18 mouse cellular contexts compared by ENCODE assay signal in genomic region chr17:5750278-5750677, GRCm38 (mm10).
A peak's percentile ranks its signal among the peaks of the same experiment; 100 is the strongest.
DNase-seq lines count a peak whose midpoint lies in the region; ATAC-seq and TF ChIP-seq lines count a peak whose summit lies in the region.
"Had no signal": no experiment of that assay in that cellular context is flagged by ENCODE, and none has a peak within 500 bp of the region (broad histone marks: within the 10 kb centered on the region; RNA-seq: fewer than 3 reads in every experiment).

No protein-coding gene starts in this region.

- no peaks in the 10 kb centered on the region for H3K9me3 ChIP-seq in liver, embryonic 12.5 days (replicated peaks)
- H3K9me3 ChIP-seq in liver, postnatal 0 days (ENCODE audit: low read length), result no peaks in the 10 kb centered on the region
- H3K9me3 ChIP-seq: embryonic facial prominence, embryonic 13.5 days; embryonic facial prominence, embryonic 15.5 days; forebrain, embryonic 10.5 days; forebrain, embryonic 12.5 days had no signal

- peak; percentile 63 for DNase-seq in liver, adult 2 months (ENCODE audit: extremely low read depth, low read depth, low spot score)
- DNase-seq in liver, postnatal 0 days, result no peak
- no peak for DNase-seq in liver
- DNase-seq: adrenal gland, adult 2 months; adrenal gland, postnatal 10 days; adrenal gland, postnatal 25 days; cerebellum, adult 18-20 months; cerebellum, postnatal 14 days; cerebellum, postnatal 36 days; embryo, embryonic 11 days had no signal

- ATAC-seq in liver, embryonic 12.5 days, result no peak
- ATAC-seq in liver, postnatal 0 days, result peak; percentile 84
- ATAC-seq: forebrain, embryonic 14.5 days; forebrain, embryonic 16.5 days had no signal

- no peaks in the 10 kb centered on the region for H3K79me2 ChIP-seq in liver, adult 2 months (ENCODE audit: control insufficient read depth, insufficient read depth, low read length)

- TF ChIP-seq CTCF in liver, adult 2 months (IDR thresholded peaks at IDR 0.05; ENCODE audit: low read depth, low read length), result no peak
- no peak for TF ChIP-seq CTCF in liver, postnatal 0 days (IDR thresholded peaks at IDR 0.05; ENCODE audit: low read depth)

- H3K4me3 ChIP-seq in liver, adult 2 months (ENCODE audit: insufficient read depth, low read depth, low read length), result no peak overlapping the region
- no peak overlapping the region for H3K4me3 ChIP-seq in liver, embryonic 12.5 days
- no peak overlapping the region for H3K4me3 ChIP-seq in liver, postnatal 0 days (ENCODE audit: low read depth, low read length)
- H3K4me3 ChIP-seq: embryonic facial prominence, embryonic 13.5 days; embryonic facial prominence, embryonic 15.5 days; erythroblast, embryonic 14.5 days; forebrain, embryonic 10.5 days; forebrain, embryonic 12.5 days had no signal

- H3K4me1 ChIP-seq in liver, adult 2 months (ENCODE audit: control insufficient read depth, insufficient read depth, low read length), result peaks cover 20% of the 10 kb centered on the region
- peaks cover 13% of the 10 kb centered on the region for H3K4me1 ChIP-seq in liver, embryonic 12.5 days
- H3K4me1 ChIP-seq in liver, postnatal 0 days (ENCODE audit: insufficient read depth), result peaks cover 24% of the 10 kb centered on the region

- no peak overlapping the region for H3K9ac ChIP-seq in liver, adult 2 months (ENCODE audit: low read depth, low read length)
- H3K9ac ChIP-seq in liver, embryonic 12.5 days, result no peak overlapping the region
- H3K9ac ChIP-seq in liver, postnatal 0 days (replicated peaks), result no peak overlapping the region
- H3K9ac ChIP-seq: embryonic facial prominence, embryonic 13.5 days; embryonic facial prominence, embryonic 15.5 days; forebrain, embryonic 12.5 days had no signal

- no peak for TF ChIP-seq EP300 in liver, postnatal 0 days (IDR thresholded peaks at IDR 0.05; ENCODE audit: low read depth)

- no peak overlapping the region for H3K4me2 ChIP-seq in liver, embryonic 12.5 days
- H3K4me2 ChIP-seq in liver, postnatal 0 days (ENCODE audit: low read depth, low read length), result peak overlapping the region; percentile 29
- H3K4me2 ChIP-seq: embryonic facial prominence, embryonic 13.5 days; embryonic facial prominence, embryonic 15.5 days; forebrain, embryonic 12.5 days had no signal

- WGBS in liver, adult 2 months, result 19% methylated on average over 4 of the region's 4 CpGs
- WGBS in liver, embryonic 12.5 days (ENCODE audit: insufficient replicate concordance), result 67% methylated on average over 4 of the region's 4 CpGs
- 73% methylated on average over 4 of the region's 4 CpGs for WGBS in liver, postnatal 0 days (ENCODE audit: insufficient replicate concordance)

- H3K27ac ChIP-seq in liver, adult 2 months (replicated peaks; ENCODE audit: insufficient read depth, low read depth, low read length), result peak overlapping the region; percentile 79
- H3K27ac ChIP-seq in liver, embryonic 12.5 days, result no peak overlapping the region
- H3K27ac ChIP-seq in liver, postnatal 0 days (ENCODE audit: low read depth), result peak overlapping the region; percentile 63
- H3K27ac ChIP-seq: embryonic facial prominence, embryonic 13.5 days; embryonic facial prominence, embryonic 15.5 days; forebrain, embryonic 10.5 days; forebrain, embryonic 12.5 days had no signal

- H3K36me3 ChIP-seq in liver, adult 2 months (ENCODE audit: control insufficient read depth, insufficient read depth, low read length), result no peaks in the 10 kb centered on the region
- peaks cover 9% of the 10 kb centered on the region for H3K36me3 ChIP-seq in liver, embryonic 12.5 days
- H3K36me3 ChIP-seq in liver, postnatal 0 days (replicated peaks; ENCODE audit: insufficient read depth, low read length), result no peaks in the 10 kb centered on the region
- H3K36me3 ChIP-seq: embryonic facial prominence, embryonic 13.5 days; embryonic facial prominence, embryonic 15.5 days; forebrain, embryonic 10.5 days; forebrain, embryonic 12.5 days had no signal

- no peaks in the 10 kb centered on the region for H3K27me3 ChIP-seq in liver, adult 2 months (ENCODE audit: control insufficient read depth, insufficient read depth, low read length)
- H3K27me3 ChIP-seq in liver, embryonic 12.5 days (replicated peaks), result no peaks in the 10 kb centered on the region
- H3K27me3 ChIP-seq in liver, postnatal 0 days (ENCODE audit: insufficient read depth, low read length), result no peaks in the 10 kb centered on the region
- H3K27me3 ChIP-seq: embryonic facial prominence, embryonic 13.5 days had no signal

- no peak for TF ChIP-seq POLR2A in liver, adult 2 months (IDR thresholded peaks at IDR 0.05; ENCODE audit: extremely low read depth, insufficient read depth, low read length)
